Mouse (Mus musculus) MEL (cell line): ENCODE results near the gene Spz1.

Experiments
- CHD1 ChIP-seq: IDR thresholded peaks from 2 replicates; pipeline ENCODE4 v1.6.1; 2012; ENCODE audit warnings: low read depth, mild to moderate bottlenecking, inconsistent platforms, low read length, improper control_type of control experiment
- CHD2 ChIP-seq: IDR thresholded peaks from 2 replicates; pipeline ENCODE4 v1.6.1; 2011; ENCODE audit warnings: low read length, improper control_type of control experiment
- CTCF ChIP-seq, 3 experiments: IDR thresholded peaks in 2 of 3; conservative IDR thresholded peaks in 1 of 3; 2 replicates each; pipeline ENCODE4 v1.5.1; 2011 to 2012; ENCODE audit warnings: low read length in 3 of 3, low read depth in 2 of 3, mild to moderate bottlenecking in 2 of 3, improper control_type of control experiment in 1 of 3, inconsistent platforms in 1 of 3, mixed read lengths in 1 of 3, moderate library complexity in 1 of 3; ENCODE audit not compliant: control insufficient read depth in 1 of 3, insufficient read depth in 1 of 3, poor library complexity in 1 of 3, severe bottlenecking in 1 of 3
- EP300 ChIP-seq, 2 experiments: IDR thresholded peaks; 2 replicates each; pipeline ENCODE4 v1.6.1; 2011; ENCODE audit warnings: improper control_type of control experiment in 2 of 2, low read length in 2 of 2, low read depth in 1 of 2, mild to moderate bottlenecking in 1 of 2
- GATA1 ChIP-seq: IDR thresholded peaks from 2 replicates; pipeline ENCODE4 v1.6.1; 2011; ENCODE audit warnings: low read depth, low read length, improper control_type of control experiment
- HCFC1 ChIP-seq: IDR thresholded peaks from 2 replicates; pipeline ENCODE4 v1.6.1; 2012; ENCODE audit warnings: low read depth, mild to moderate bottlenecking, inconsistent platforms, low read length, improper control_type of control experiment, moderate library complexity
- MAFK ChIP-seq: IDR thresholded peaks from 2 replicates; pipeline ENCODE4 v1.6.1; 2011; ENCODE audit warnings: low read depth, mild to moderate bottlenecking, low read length, improper control_type of control experiment, borderline replicate concordance
- MEF2A ChIP-seq: IDR thresholded peaks from 2 replicates; pipeline ENCODE4 v1.6.1; 2014; ENCODE audit warnings: low read depth, mild to moderate bottlenecking, inconsistent platforms, low read length, improper control_type of control experiment; ENCODE audit not compliant: poor library complexity, insufficient replicate concordance, severe bottlenecking; ENCODE audit errors: extremely low read depth
- POLR2A ChIP-seq, 2 experiments: IDR thresholded peaks; 2 replicates each; pipeline ENCODE4 v1.6.1; 2011 to 2012; ENCODE audit warnings: low read length in 2 of 2, mild to moderate bottlenecking in 2 of 2, control low read depth in 1 of 2, improper control_type of control experiment in 1 of 2, low read depth in 1 of 2, moderate library complexity in 1 of 2; ENCODE audit not compliant: control insufficient read depth in 1 of 2, insufficient read depth in 1 of 2, poor library complexity in 1 of 2
- SMC3 ChIP-seq: IDR thresholded peaks from 2 replicates; pipeline ENCODE4 v1.6.1; 2011; ENCODE audit warnings: low read depth, low read length, improper control_type of control experiment
- TCF12 ChIP-seq: IDR thresholded peaks from 2 replicates; pipeline ENCODE4 v1.6.1; 2014; ENCODE audit warnings: low read depth, mild to moderate bottlenecking, inconsistent platforms, low read length, improper control_type of control experiment, moderate library complexity

DNA sequence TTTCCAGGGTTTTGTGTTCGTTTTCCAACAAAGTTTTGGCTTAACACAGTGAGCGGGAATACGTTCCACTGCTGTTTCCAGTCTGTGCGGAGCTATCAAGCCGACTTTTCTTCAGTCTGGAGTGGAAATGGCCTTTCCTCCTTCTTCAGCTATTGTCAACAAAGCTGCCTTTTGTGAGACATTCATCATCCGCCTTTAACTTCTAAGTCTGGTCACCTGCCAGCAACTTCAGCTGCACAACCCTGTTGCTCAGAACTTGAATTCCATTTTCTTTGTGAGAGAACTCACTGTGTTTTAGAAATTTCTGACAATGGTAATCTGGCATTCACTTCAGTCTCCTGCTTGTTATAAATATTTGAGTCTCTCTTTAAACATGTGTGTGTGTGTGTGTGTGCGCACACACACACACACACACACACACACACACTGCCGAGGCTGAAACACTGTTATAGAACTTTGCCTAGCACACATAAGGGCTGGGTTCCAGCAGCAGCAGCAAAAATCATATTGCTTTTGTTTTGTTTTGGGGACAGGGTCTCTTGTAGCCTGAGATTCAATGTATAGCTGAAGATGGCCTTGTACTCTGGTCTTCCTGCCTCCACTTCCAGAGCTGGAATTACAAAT, 8.2 kb upstream of the Spz1 start:
- no peak for TF ChIP-seq HCFC1
- no peak for TF ChIP-seq CTCF (IDR thresholded peaks at IDR 0.05 in 2 of 3, conservative IDR thresholded peaks at IDR 0.05 in 1 of 3; ENCODE audit: control insufficient read depth in 1 of 3, insufficient read depth in 1 of 3, low read depth in 2 of 3, low read length in 3 of 3, poor library complexity in 1 of 3, severe bottlenecking in 1 of 3)
- TF ChIP-seq POLR2A (IDR thresholded peaks at IDR 0.05; ENCODE audit: control insufficient read depth in 1 of 2, insufficient read depth in 1 of 2, low read depth in 1 of 2, low read length in 2 of 2, poor library complexity in 1 of 2) = no peak
- no peak for TF ChIP-seq CHD2
- no peak for TF ChIP-seq CHD1
- TF ChIP-seq GATA1 = no peak
- no peak for TF ChIP-seq EP300 (IDR thresholded peaks at IDR 0.05; ENCODE audit: low read depth in 1 of 2, low read length in 2 of 2)
- no peak for TF ChIP-seq TCF12
- no peak for TF ChIP-seq SMC3
- no peak for TF ChIP-seq MEF2A
- TF ChIP-seq MAFK = no peak
